Mouse (Mus musculus): ENCODE data around the gene Sh2d4b. TPM values are rescaled to one million over a fixed set of nuclear protein-coding genes. Genes with fewer than 3 reads are reported as not detected.

Gene Sh2d4b
- polyA plus RNA-seq, 1 experiment from 2014 or later: 0.89 TPM

- Histone ChIP-seq H3K4me3 (ENCODE audit: control insufficient read depth in 1 of 2, insufficient read depth in 1 of 2, low read depth in 1 of 2, low read length in 2 of 2) (peak overlapping the region; percentile 2 to 14; a peak in 1 of 4 replicates), H3K27me3 (ENCODE audit: control insufficient read depth, insufficient read depth, low read length) (peaks cover 4% of the 10 kb centered on the region; the same call in 1 of the 2 replicates), H3K4me2 (ENCODE audit: low read length) (peak overlapping the region; percentile 65), H3K4me1 (ENCODE audit: control insufficient read depth in 2 of 2, insufficient read depth in 2 of 2, low read length in 2 of 2) (peaks cover 5 to 11% of the 10 kb centered on the region in 2 experiments; a peak in 2 of 4 replicates), H3K9me3 (ENCODE audit: control insufficient read depth, low read length) (no peaks in the 10 kb centered on the region), H3K9ac (ENCODE audit: low read length) (peak overlapping the region; percentile 44; the same call in 1 of the 2 replicates), H3K36me3 (ENCODE audit: control insufficient read depth, insufficient read depth, low read length) (no peaks in the 10 kb centered on the region), H3K27ac (replicated peaks in 1 of 2; ENCODE audit: control insufficient read depth in 1 of 2, insufficient read depth in 1 of 2, low read depth in 2 of 2, low read length in 2 of 2) (no peak overlapping the region)
- ATAC-seq (ENCODE audit: insufficient number of reproducible peaks, insufficient read depth, low FRiP score, low read depth): 0 out of 2 replicates have a peak, but pooled peaks have one; percentile 38
- 14% methylated on average over 23 of the region's 23 CpGs for WGBS
These were observed 1.6 kb upstream of the Sh2d4b start for GRCm38 (mm10) chr14:40894576-40895247.

- Histone ChIP-seq H3K27ac (replicated peaks in 1 of 2; ENCODE audit: control insufficient read depth in 1 of 2, insufficient read depth in 1 of 2, low read depth in 2 of 2, low read length in 2 of 2) (no peak overlapping the region), H3K27me3 (ENCODE audit: control insufficient read depth, insufficient read depth, low read length) (peaks cover 4% of the 10 kb centered on the region; the same call in 1 of the 2 replicates), H3K4me1 (ENCODE audit: control insufficient read depth in 2 of 2, insufficient read depth in 2 of 2, low read length in 2 of 2) (peaks cover 5 to 11% of the 10 kb centered on the region in 2 experiments; a peak in 2 of 4 replicates), H3K4me2 (ENCODE audit: low read length) (peak overlapping the region; percentile 65; the same call in 1 of the 2 replicates), H3K9me3 (ENCODE audit: control insufficient read depth, low read length) (no peaks in the 10 kb centered on the region), H3K36me3 (ENCODE audit: control insufficient read depth, insufficient read depth, low read length) (no peaks in the 10 kb centered on the region), H3K4me3 (ENCODE audit: control insufficient read depth in 1 of 2, insufficient read depth in 1 of 2, low read depth in 1 of 2, low read length in 2 of 2) (no peak overlapping the region), H3K9ac (ENCODE audit: low read length) (no peak overlapping the region)
- no peak for ATAC-seq (ENCODE audit: insufficient number of reproducible peaks, insufficient read depth, low FRiP score, low read depth)
- 66% methylated on average over 8 of the region's 8 CpGs for WGBS
These were observed 818 bp upstream of the Sh2d4b start for GRCm38 (mm10) chr14:40893884-40894283.

- Histone ChIP-seq H3K27me3 (ENCODE audit: control insufficient read depth, insufficient read depth, low read length) (peaks cover 4% of the 10 kb centered on the region; the same call in 1 of the 2 replicates), H3K27ac (replicated peaks in 1 of 2; ENCODE audit: control insufficient read depth in 1 of 2, insufficient read depth in 1 of 2, low read depth in 2 of 2, low read length in 2 of 2) (no peak overlapping the region), H3K9me3 (ENCODE audit: control insufficient read depth, low read length) (no peaks in the 10 kb centered on the region), H3K4me3 (ENCODE audit: control insufficient read depth in 1 of 2, insufficient read depth in 1 of 2, low read depth in 1 of 2, low read length in 2 of 2) (no peak overlapping the region), H3K4me1 (ENCODE audit: control insufficient read depth in 2 of 2, insufficient read depth in 2 of 2, low read length in 2 of 2) (peaks cover 5 to 11% of the 10 kb centered on the region in 2 experiments; a peak in 2 of 4 replicates), H3K36me3 (ENCODE audit: control insufficient read depth, insufficient read depth, low read length) (no peaks in the 10 kb centered on the region), H3K9ac (ENCODE audit: low read length) (no peak overlapping the region), H3K4me2 (ENCODE audit: low read length) (no peak overlapping the region)
- 77% methylated on average over 7 of the region's 7 CpGs for WGBS
- no peak for ATAC-seq (ENCODE audit: insufficient number of reproducible peaks, insufficient read depth, low FRiP score, low read depth)
These were observed 690 bp downstream of the Sh2d4b start for GRCm38 (mm10) chr14:40892326-40892825.

GRCm38 (mm10) chr14:40891506-40891905 is 1.6 kb downstream of the Sh2d4b start:
- Histone ChIP-seq H3K4me1 (ENCODE audit: control insufficient read depth in 2 of 2, insufficient read depth in 2 of 2, low read length in 2 of 2) (peaks cover 5 to 11% of the 10 kb centered on the region in 2 experiments; a peak in 2 of 4 replicates), H3K36me3 (ENCODE audit: control insufficient read depth, insufficient read depth, low read length) (no peaks in the 10 kb centered on the region), H3K9ac (ENCODE audit: low read length) (no peak overlapping the region), H3K4me2 (ENCODE audit: low read length) (no peak overlapping the region), H3K9me3 (ENCODE audit: control insufficient read depth, low read length) (no peaks in the 10 kb centered on the region), H3K4me3 (ENCODE audit: control insufficient read depth in 1 of 2, insufficient read depth in 1 of 2, low read depth in 1 of 2, low read length in 2 of 2) (no peak overlapping the region), H3K27ac (replicated peaks in 1 of 2; ENCODE audit: control insufficient read depth in 1 of 2, insufficient read depth in 1 of 2, low read depth in 2 of 2, low read length in 2 of 2) (no peak overlapping the region), H3K27me3 (ENCODE audit: control insufficient read depth, insufficient read depth, low read length) (peaks cover 4% of the 10 kb centered on the region; the same call in 1 of the 2 replicates)
- no peak for ATAC-seq (ENCODE audit: insufficient number of reproducible peaks, insufficient read depth, low FRiP score, low read depth)
- 82% methylated on average over 4 of the region's 4 CpGs for WGBS

- WGBS: 73% methylated on average over 4 of the region's 4 CpGs
- Histone ChIP-seq H3K27me3 (ENCODE audit: control insufficient read depth, insufficient read depth, low read length) (no peaks in the 10 kb centered on the region), H3K27ac (replicated peaks in 1 of 2; ENCODE audit: control insufficient read depth in 1 of 2, insufficient read depth in 1 of 2, low read depth in 2 of 2, low read length in 2 of 2) (no peak overlapping the region), H3K4me2 (ENCODE audit: low read length) (no peak overlapping the region), H3K4me1 (ENCODE audit: control insufficient read depth in 2 of 2, insufficient read depth in 2 of 2, low read length in 2 of 2) (peaks cover 10 to 21% of the 10 kb centered on the region in 2 experiments), H3K9me3 (ENCODE audit: control insufficient read depth, low read length) (no peaks in the 10 kb centered on the region), H3K4me3 (ENCODE audit: control insufficient read depth in 1 of 2, insufficient read depth in 1 of 2, low read depth in 1 of 2, low read length in 2 of 2) (no peak overlapping the region), H3K36me3 (ENCODE audit: control insufficient read depth, insufficient read depth, low read length) (no peaks in the 10 kb centered on the region), H3K9ac (ENCODE audit: low read length) (no peak overlapping the region)
- ATAC-seq (ENCODE audit: insufficient number of reproducible peaks, insufficient read depth, low FRiP score, low read depth): no peak
These were observed 3.4 kb downstream of the Sh2d4b start for GRCm38 (mm10) chr14:40889704-40890103.

- no peak overlapping the region for H3K9ac ChIP-seq (ENCODE audit: low read length)
- no peaks in the 10 kb centered on the region for H3K9me3 ChIP-seq (ENCODE audit: control insufficient read depth, low read length)
- peaks cover 10 to 19% of the 10 kb centered on the region in 2 experiments for H3K4me1 ChIP-seq (ENCODE audit: control insufficient read depth in 2 of 2, insufficient read depth in 2 of 2, low read length in 2 of 2)
- no peak overlapping the region for H3K4me3 ChIP-seq (ENCODE audit: control insufficient read depth in 1 of 2, insufficient read depth in 1 of 2, low read depth in 1 of 2, low read length in 2 of 2)
- no peak for ATAC-seq (ENCODE audit: insufficient number of reproducible peaks, insufficient read depth, low FRiP score, low read depth)
- H3K27me3 ChIP-seq (ENCODE audit: control insufficient read depth, insufficient read depth, low read length): no peaks in the 10 kb centered on the region
- no peak overlapping the region for H3K27ac ChIP-seq (replicated peaks in 1 of 2; ENCODE audit: control insufficient read depth in 1 of 2, insufficient read depth in 1 of 2, low read depth in 2 of 2, low read length in 2 of 2)
- WGBS: 81% methylated on average over 2 of the region's 2 CpGs
- H3K36me3 ChIP-seq (ENCODE audit: control insufficient read depth, insufficient read depth, low read length): no peaks in the 10 kb centered on the region
- H3K4me2 ChIP-seq (ENCODE audit: low read length): no peak overlapping the region
These were observed 3.9 kb downstream of the Sh2d4b start for GRCm38 (mm10) chr14:40889181-40889580.

GRCm38 (mm10) chr14:40886428-40887202 is 6.5 kb downstream of the Sh2d4b start:
- 81% methylated on average over 6 of the region's 6 CpGs for WGBS

More at GRCm38 (mm10) chr14:40886428-40887202, 6.5 kb downstream of the Sh2d4b start:
- ATAC-seq (ENCODE audit: insufficient number of reproducible peaks, insufficient read depth, low FRiP score, low read depth): no peak
- no peaks in the 10 kb centered on the region for H3K9me3 ChIP-seq (ENCODE audit: control insufficient read depth, low read length)
- H3K4me3 ChIP-seq (ENCODE audit: control insufficient read depth in 1 of 2, insufficient read depth in 1 of 2, low read depth in 1 of 2, low read length in 2 of 2): no peak overlapping the region
- no peak overlapping the region for H3K27ac ChIP-seq (replicated peaks in 1 of 2; ENCODE audit: control insufficient read depth in 1 of 2, insufficient read depth in 1 of 2, low read depth in 2 of 2, low read length in 2 of 2)
- no peak overlapping the region for H3K4me2 ChIP-seq (ENCODE audit: low read length)
- H3K4me1 ChIP-seq (ENCODE audit: control insufficient read depth in 2 of 2, insufficient read depth in 2 of 2, low read length in 2 of 2): peaks cover 6 to 12% of the 10 kb centered on the region in 2 experiments
- H3K27me3 ChIP-seq (ENCODE audit: control insufficient read depth, insufficient read depth, low read length): no peaks in the 10 kb centered on the region
- no peak overlapping the region for H3K9ac ChIP-seq (ENCODE audit: low read length)
- H3K36me3 ChIP-seq (ENCODE audit: control insufficient read depth, insufficient read depth, low read length): no peaks in the 10 kb centered on the region
